Mouse (Mus musculus) neutrophil, adult 5-6 weeks (primary cell): ENCODE data around the gene Mpst. TPM values are rescaled to one million over a fixed set of nuclear protein-coding genes. Genes with fewer than 3 reads are reported as not detected.

Experiments
- ATAC-seq: fragments of 151-379, 151-347 bp; 2 replicates; pipeline ENCODE4 v1.8.0; 2017; ENCODE audit warnings: mild to moderate bottlenecking, moderate TSS enrichment; ENCODE audit not compliant: insufficient number of reproducible peaks, poor library complexity, low FRiP score, severe bottlenecking; ENCODE audit errors: extremely low read depth
- total RNA-seq: library from RNA; stranded (forward); fragments of 200-1000 nt; gene quantifications from 2 replicates; pipeline ENCODE4 v1.2.3, GENCODE M21; 2017

Mpst gene
- total RNA-seq, 1 experiment from 2014 or later: 9.4 TPM

- ATAC-seq: no peak
These were observed 3.8 kb upstream of the Mpst start for GRCm38 (mm10) chr15:78402423-78402822.

GRCm38 (mm10) chr15:78403301-78403741 is 2.9 kb upstream of the Mpst start:
- ATAC-seq: no peak

- ATAC-seq: no peak
These were observed 2.3 kb upstream of the Mpst start for GRCm38 (mm10) chr15:78403896-78404295.

- ATAC-seq: no peak
These were observed 1.1 kb upstream of the Mpst start for GRCm38 (mm10) chr15:78405098-78405497.

GRCm38 (mm10) chr15:78405517-78406211 is 552 bp upstream of the Mpst start, which contains the start of gene Tst:
Gene Tst (minus strand): TSS chr15:78405907.
- no peak for ATAC-seq

- ATAC-seq: no peak
These were observed 3.4 kb downstream of the Mpst start for GRCm38 (mm10) chr15:78409570-78410052.

GRCm38 (mm10) chr15:78413083-78413718 is 7.0 kb downstream of the Mpst start:
- no peak for ATAC-seq

- ATAC-seq: no peak
These were observed 7.5 kb downstream of the Mpst start for GRCm38 (mm10) chr15:78413719-78414117.

GRCm38 (mm10) chr15:78414157-78414556 is 7.9 kb downstream of the Mpst start:
- no peak for ATAC-seq

- ATAC-seq: no peak
These were observed 10.7 kb downstream of the Mpst start for GRCm38 (mm10) chr15:78416937-78417336.

- no peak for ATAC-seq
These were observed 14.2 kb downstream of the Mpst start for GRCm38 (mm10) chr15:78420395-78420794.

- peak; percentile 80 for ATAC-seq
These were observed 16.1 kb downstream of the Mpst start for GRCm38 (mm10) chr15:78422046-78422956.

- no peak for ATAC-seq
These were observed 18.3 kb downstream of the Mpst start for GRCm38 (mm10) chr15:78424507-78424906.

GRCm38 (mm10) chr15:78425230-78425629 is 19.0 kb downstream of the Mpst start:
- ATAC-seq: no peak

- no peak for ATAC-seq
These were observed 22.3 kb downstream of the Mpst start, which contains the start of gene Kctd17 for GRCm38 (mm10) chr15:78428391-78429138. Gene Kctd17 (plus strand): TSS chr15:78428564.

GRCm38 (mm10) chr15:78429139-78429459 is 22.9 kb downstream of the Mpst start:
- no peak for ATAC-seq

GRCm38 (mm10) chr15:78429871-78430622 is 23.8 kb downstream of the Mpst start:
- ATAC-seq: no peak

- no peak for ATAC-seq
These were observed 24.7 kb downstream of the Mpst start for GRCm38 (mm10) chr15:78430874-78431273.
